Mouse (Mus musculus) erythroblast, embryonic 14.5 days (primary cell): ENCODE results near the gene Slc35a3.
"Not testable (repeated sequence)": the region's sequence is repeated elsewhere in the genome, so short reads cannot be mapped to it uniquely, and the experiment has no call there.

Experiments
- GATA1 ChIP-seq: IDR thresholded peaks from 2 replicates; pipeline ENCODE4 v1.6.1; 2012; ENCODE audit warnings: low read length, inconsistent platforms, mixed read lengths
- TAL1 ChIP-seq: IDR thresholded peaks from 3 replicates; pipeline ENCODE4 v1.6.1; 2012; ENCODE audit warnings: low read length, inconsistent platforms, mixed read lengths

- not testable (repeated sequence) for TF ChIP-seq GATA1, TAL1
Observed at GRCm38 (mm10) chr3:116654051-116654450, 58.6 kb downstream of the Slc35a3 start.
